Mouse (Mus musculus) bone marrow macrophage, adult 2 months (primary cell): ENCODE results near the gene Mad2l1bp.

Experiments used
- CTCF ChIP-seq: IDR thresholded peaks from 2 replicates; pipeline ENCODE4 v1.5.1; 2012; ENCODE audit warnings: low read depth, mild to moderate bottlenecking, low read length, moderate library complexity
- POLR2A ChIP-seq: IDR thresholded peaks from 2 replicates; pipeline ENCODE4 v1.6.1; 2012; ENCODE audit warnings: mild to moderate bottlenecking, low read depth, low read length, borderline replicate concordance

DNA sequence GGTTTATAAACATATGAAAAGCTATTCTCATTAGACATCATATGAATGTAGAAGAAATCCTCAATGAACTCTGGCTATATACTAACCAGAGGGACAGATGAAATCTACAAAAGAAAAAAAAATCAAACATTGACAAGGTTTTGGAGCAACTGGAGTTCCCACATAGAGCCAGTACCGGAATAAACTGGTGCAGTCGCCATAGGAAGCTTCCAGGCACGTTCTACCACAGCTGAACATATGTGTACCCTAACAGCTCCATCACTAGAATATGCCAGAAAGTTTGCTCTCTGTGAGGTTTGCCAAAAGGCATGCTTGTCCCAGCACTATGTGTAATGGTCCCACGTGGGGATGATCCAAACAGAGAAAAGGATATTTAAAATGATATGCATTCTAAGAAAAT is 45.1 kb downstream of the Mad2l1bp start:
- TF ChIP-seq POLR2A (no peak), CTCF (no peak)
